Mouse (Mus musculus): ENCODE data around the gene Pkd1. TPM values are rescaled to one million over a fixed set of nuclear protein-coding genes. Genes with fewer than 3 reads are reported as not detected.

Gene Pkd1
- total and polyA plus RNA-seq, 3 experiments, result 35.6 to 48.5 (median 36.2) TPM

DNA sequence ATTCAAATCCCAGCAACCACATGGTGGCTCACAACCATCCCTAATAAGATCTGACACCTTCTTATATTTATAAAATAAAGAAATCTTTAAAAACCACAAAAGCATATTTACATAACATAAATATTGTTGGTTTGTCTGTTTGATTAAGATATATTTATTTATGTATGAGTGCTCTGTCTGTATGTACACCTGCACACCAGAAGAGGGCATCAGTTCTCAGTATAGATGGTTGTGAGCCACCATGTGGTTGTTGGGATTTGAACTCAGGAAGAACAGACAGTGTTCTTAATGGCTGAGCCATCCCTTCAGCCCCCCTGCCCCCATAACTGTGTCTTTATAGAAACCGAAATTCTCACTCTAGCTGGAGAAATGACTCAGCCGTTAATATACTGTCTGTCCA is 4.4 kb upstream of the Pkd1 start:
- intact Hi-C loops (cut with DNase I), result no loop called here
- no peaks in the 10 kb centered on the region for H3K79me2 ChIP-seq (replicated peaks; ENCODE audit: control insufficient read depth, insufficient read depth, low read length)
- no peaks in the 10 kb centered on the region for H3K27me3 ChIP-seq (ENCODE audit: control insufficient read depth, insufficient read depth, low read length)
- no peak overlapping the region for H3K9ac ChIP-seq (ENCODE audit: low read depth, low read length)
- WGBS, result 91% methylated on average over 2 of the region's 2 CpGs
- no peaks in the 10 kb centered on the region; the same call in 1 of the 2 replicates for H3K4me1 ChIP-seq (ENCODE audit: control insufficient read depth, insufficient read depth, low read length)
- H3K4me3 ChIP-seq, result no peak overlapping the region
- no peak overlapping the region for H3K27ac ChIP-seq
- DNase-seq, result no peak
- no peak for TF ChIP-seq EP300 (IDR thresholded peaks at IDR 0.05; ENCODE audit: insufficient read depth, low read depth, low read length)
- 0 out of 2 replicates have a peak, but pooled peaks have one; percentile 10 for TF ChIP-seq CTCF (IDR thresholded peaks at IDR 0.05)
- H3K36me3 ChIP-seq (ENCODE audit: control insufficient read depth, insufficient read depth, low read length), result no peaks in the 10 kb centered on the region

DNA sequence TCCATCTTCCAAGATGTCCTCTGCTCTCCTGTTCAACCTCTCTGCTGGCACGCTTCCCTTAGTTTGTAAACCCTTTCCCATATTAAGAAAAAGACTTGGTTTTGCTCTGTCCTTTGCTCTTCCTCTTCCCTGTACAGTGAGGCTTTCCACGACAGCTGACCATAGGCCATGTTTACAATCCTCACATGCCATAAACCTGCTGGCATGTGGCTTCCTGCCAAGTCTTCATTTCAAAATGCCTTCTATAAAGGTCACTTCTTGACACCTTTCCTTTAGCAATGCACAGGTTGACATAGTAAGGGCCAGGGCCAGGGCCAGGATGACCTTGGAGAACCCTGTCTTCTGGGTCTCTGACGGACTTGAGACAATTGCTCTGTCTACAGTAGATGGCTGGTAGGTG is 3.4 kb upstream of the Pkd1 start:
- Histone ChIP-seq H3K27ac (no peak overlapping the region), H3K27me3 (ENCODE audit: control insufficient read depth, insufficient read depth, low read length) (no peaks in the 10 kb centered on the region), H3K79me2 (replicated peaks; ENCODE audit: control insufficient read depth, insufficient read depth, low read length) (no peaks in the 10 kb centered on the region), H3K9ac (ENCODE audit: low read depth, low read length) (no peak overlapping the region), H3K36me3 (ENCODE audit: control insufficient read depth, insufficient read depth, low read length) (peaks cover 3% of the 10 kb centered on the region), H3K4me3 (no peak overlapping the region), H3K4me1 (ENCODE audit: control insufficient read depth, insufficient read depth, low read length) (peaks cover 2% of the 10 kb centered on the region)
- intact Hi-C loops (cut with DNase I), result no loop called here
- no peak for DNase-seq
- 85% methylated on average over 3 of the region's 3 CpGs for WGBS
- TF ChIP-seq EP300 (IDR thresholded peaks at IDR 0.05; ENCODE audit: insufficient read depth, low read depth, low read length), result no peak
- TF ChIP-seq POLR2A (IDR thresholded peaks at IDR 0.05; ENCODE audit: insufficient read depth, low read depth, low read length), result no peak
- TF ChIP-seq CTCF (IDR thresholded peaks at IDR 0.05), result no peak

GRCm38 (mm10) chr17:24548435-24548834 is 1.2 kb upstream of the Pkd1 start:
- TF ChIP-seq POLR2A (IDR thresholded peaks at IDR 0.05; ENCODE audit: insufficient read depth, low read depth, low read length) (no peak), EP300 (IDR thresholded peaks at IDR 0.05; ENCODE audit: insufficient read depth, low read depth, low read length) (no peak), CTCF (IDR thresholded peaks at IDR 0.05) (no peak)
- no peaks in the 10 kb centered on the region for H3K27me3 ChIP-seq (ENCODE audit: control insufficient read depth, insufficient read depth, low read length)
- peaks cover 8% of the 10 kb centered on the region for H3K36me3 ChIP-seq (ENCODE audit: control insufficient read depth, insufficient read depth, low read length)
- peak overlapping the region; percentile 65 for H3K4me3 ChIP-seq
- DNase-seq, result peak in 1 of 2 experiments; percentile 44
- WGBS, result 26% methylated on average over 9 of the region's 9 CpGs
- no peak overlapping the region for H3K9ac ChIP-seq (ENCODE audit: low read depth, low read length)
- H3K27ac ChIP-seq, result peak overlapping the region; percentile 90
- peaks cover 1% of the 10 kb centered on the region; the same call in 1 of the 2 replicates for H3K79me2 ChIP-seq (replicated peaks; ENCODE audit: control insufficient read depth, insufficient read depth, low read length)
- intact Hi-C loops (cut with DNase I), result no loop called here
- peaks cover 4% of the 10 kb centered on the region for H3K4me1 ChIP-seq (ENCODE audit: control insufficient read depth, insufficient read depth, low read length)

DNA sequence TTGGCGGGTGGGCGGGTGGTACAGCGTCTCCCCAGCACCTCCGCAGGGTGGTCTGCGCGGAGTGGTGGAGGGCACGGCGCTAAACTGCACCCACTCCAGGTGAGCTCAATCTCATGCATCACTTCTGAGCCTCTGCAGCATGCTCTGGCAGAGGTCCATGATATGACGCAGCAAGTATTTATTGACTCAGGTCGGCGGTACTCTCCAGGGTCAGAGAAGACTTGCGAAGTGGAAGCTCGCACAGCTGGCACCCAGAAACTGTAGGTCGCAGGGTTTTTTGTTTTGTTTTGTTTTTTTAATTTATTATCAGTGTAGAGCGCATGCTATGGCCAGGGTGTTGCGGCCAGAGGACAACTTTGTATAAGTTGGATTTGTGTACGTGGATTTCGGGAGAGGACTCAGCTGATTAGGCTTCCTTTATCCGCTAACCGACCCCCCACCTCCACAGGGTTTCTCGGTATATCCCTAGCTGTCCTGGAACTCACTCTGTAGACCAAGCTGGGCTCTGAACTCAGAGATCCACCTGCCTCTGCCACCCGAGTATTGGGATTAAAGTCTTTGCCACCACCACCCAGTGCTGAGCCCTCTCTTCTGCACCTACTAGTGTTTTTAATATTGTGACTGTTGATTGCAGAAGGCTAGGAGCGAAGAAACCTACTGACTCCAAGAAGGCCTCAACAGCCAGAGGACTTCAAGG is 565 bp upstream of the Pkd1 start:
- peak overlapping the region; percentile 90 for H3K27ac ChIP-seq
- TF ChIP-seq CTCF (IDR thresholded peaks at IDR 0.05) (no peak), POLR2A (IDR thresholded peaks at IDR 0.05; ENCODE audit: insufficient read depth, low read depth, low read length) (peak; percentile 44; the same call in 1 of the 2 replicates), EP300 (IDR thresholded peaks at IDR 0.05; ENCODE audit: insufficient read depth, low read depth, low read length) (0 out of 2 replicates have a peak, but pooled peaks have one; percentile 30)
- peaks cover 2% of the 10 kb centered on the region for H3K79me2 ChIP-seq (replicated peaks; ENCODE audit: control insufficient read depth, insufficient read depth, low read length)
- H3K36me3 ChIP-seq (ENCODE audit: control insufficient read depth, insufficient read depth, low read length), result peaks cover 8% of the 10 kb centered on the region
- intact Hi-C loops (cut with DNase I), result loop anchor here (1.0 kb wide), 1 partner anchor 21 kb away; no protein-coding TSS in a partner anchor
- WGBS, result 5% methylated on average over 23 of the region's 23 CpGs
- H3K27me3 ChIP-seq (ENCODE audit: control insufficient read depth, insufficient read depth, low read length), result no peaks in the 10 kb centered on the region
- peaks cover 4% of the 10 kb centered on the region for H3K4me1 ChIP-seq (ENCODE audit: control insufficient read depth, insufficient read depth, low read length)
- DNase-seq, result peak; percentile 72 to 75
- H3K4me3 ChIP-seq, result peak overlapping the region; percentile 65
- peak overlapping the region; percentile 72 for H3K9ac ChIP-seq (ENCODE audit: low read depth, low read length)

DNA sequence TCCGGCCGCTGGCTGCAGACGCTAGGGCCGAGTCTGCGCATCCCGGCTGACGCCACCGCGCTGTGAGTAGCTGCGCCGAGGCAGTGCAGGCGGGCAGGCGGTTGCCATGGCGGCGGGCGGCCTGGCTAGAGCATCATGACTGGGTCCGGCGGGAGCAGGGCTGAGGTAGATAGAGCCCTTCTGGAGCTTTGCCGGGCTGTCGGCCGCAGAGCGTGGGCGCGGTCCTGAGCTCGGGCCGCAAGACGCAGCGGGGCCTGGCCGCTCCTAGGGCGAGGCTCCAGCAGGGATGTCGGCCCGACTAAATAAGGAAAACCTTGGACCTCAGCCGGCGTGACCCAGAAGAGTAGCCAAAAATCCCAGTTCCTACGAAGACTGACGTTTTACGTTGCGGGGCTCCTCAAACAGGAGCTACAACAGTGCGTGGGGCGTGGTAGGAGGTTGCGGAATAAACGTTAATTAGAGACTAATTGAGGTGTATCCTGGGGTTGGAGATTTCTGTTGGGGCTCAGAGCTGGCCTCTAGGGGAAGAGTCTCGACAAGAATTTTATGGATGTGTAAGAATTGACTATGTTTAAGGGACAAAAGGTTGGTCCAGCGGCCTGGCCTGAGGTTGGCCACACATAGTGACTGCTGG is 899 bp downstream of the Pkd1 start:
- H3K27ac ChIP-seq, result peak overlapping the region; percentile 97
- peak overlapping the region; percentile 98 for H3K9ac ChIP-seq (ENCODE audit: low read depth, low read length)
- no peaks in the 10 kb centered on the region for H3K27me3 ChIP-seq (ENCODE audit: control insufficient read depth, insufficient read depth, low read length)
- H3K36me3 ChIP-seq (ENCODE audit: control insufficient read depth, insufficient read depth, low read length), result peaks cover 8% of the 10 kb centered on the region
- intact Hi-C loops (cut with DNase I), result loop anchor here (5.0 kb wide), 1 partner anchor 42 kb away; no protein-coding TSS in a partner anchor
- H3K79me2 ChIP-seq (replicated peaks; ENCODE audit: control insufficient read depth, insufficient read depth, low read length), result peaks cover 4% of the 10 kb centered on the region
- H3K4me1 ChIP-seq (ENCODE audit: control insufficient read depth, insufficient read depth, low read length), result peaks cover 10% of the 10 kb centered on the region
- peak; percentile 85 to 89 for DNase-seq
- 2% methylated on average over 44 of the region's 44 CpGs for WGBS
- no peak for TF ChIP-seq POLR2A (IDR thresholded peaks at IDR 0.05; ENCODE audit: insufficient read depth, low read depth, low read length)
- peak overlapping the region; percentile 97 for H3K4me3 ChIP-seq

DNA sequence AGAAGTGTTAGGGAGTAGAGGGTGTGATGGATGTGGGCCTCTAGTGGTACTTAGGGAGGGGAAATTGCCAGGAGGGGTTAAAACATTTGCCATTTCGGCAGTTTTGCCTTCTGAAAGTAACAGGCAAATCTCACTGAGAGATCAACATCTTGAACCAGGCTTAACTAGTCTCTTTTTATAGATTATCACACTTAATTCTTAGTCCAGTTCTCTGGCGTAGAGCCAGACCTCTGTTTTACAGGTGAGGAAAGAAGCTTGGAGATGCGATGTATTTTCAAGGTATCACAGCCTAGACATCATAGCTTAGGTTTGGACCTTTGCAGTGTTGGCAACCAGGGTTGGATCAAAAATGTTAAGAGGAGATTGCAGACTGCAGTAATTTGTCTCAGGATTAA is 1.4 kb downstream of the Pkd1 start:
- TF ChIP-seq EP300 (IDR thresholded peaks at IDR 0.05; ENCODE audit: insufficient read depth, low read depth, low read length), result no peak
- no peak for TF ChIP-seq CTCF (IDR thresholded peaks at IDR 0.05)
- no peak for TF ChIP-seq POLR2A (IDR thresholded peaks at IDR 0.05; ENCODE audit: insufficient read depth, low read depth, low read length)

More for the DNA sequence above, 1.4 kb downstream of the Pkd1 start:
- H3K79me2 ChIP-seq (replicated peaks; ENCODE audit: control insufficient read depth, insufficient read depth, low read length), result peaks cover 4% of the 10 kb centered on the region
- peak overlapping the region; percentile 97 for H3K27ac ChIP-seq
- WGBS, result 52% methylated on average over 3 of the region's 3 CpGs
- H3K36me3 ChIP-seq (ENCODE audit: control insufficient read depth, insufficient read depth, low read length), result peaks cover 11% of the 10 kb centered on the region
- H3K4me1 ChIP-seq (ENCODE audit: control insufficient read depth, insufficient read depth, low read length), result peaks cover 10% of the 10 kb centered on the region
- peak overlapping the region; percentile 98 for H3K9ac ChIP-seq (ENCODE audit: low read depth, low read length)
- H3K4me3 ChIP-seq, result peak overlapping the region; percentile 97
- intact Hi-C loops (cut with DNase I), result loop anchor here (5.0 kb wide), 1 partner anchor 41 kb away; no protein-coding TSS in a partner anchor
- peak in 1 of 2 experiments; percentile 15 for DNase-seq
- H3K27me3 ChIP-seq (ENCODE audit: control insufficient read depth, insufficient read depth, low read length), result no peaks in the 10 kb centered on the region
